ENCODE assay signal across 8 mouse cellular contexts in genomic region chr8:105758277-105759108, GRCm38 (mm10). TPM values are rescaled to one million over a fixed set of nuclear protein-coding genes. Genes with fewer than 3 reads are reported as not detected.
DNase-seq lines count a peak whose midpoint lies in the region; ATAC-seq lines count a peak whose summit lies in the region.

TSS of gene Gfod2 (minus strand) at chr8:105758664.

- peak; percentile 95 for DNase-seq in adipocyte (ENCODE audit: low spot score)
- DNase-seq in embryo, embryonic 10 days (ENCODE audit: low spot score): peak; percentile 98
- DNase-seq in gastrocnemius, postnatal 10 days: peak; percentile 98
- DNase-seq in left cerebral cortex, postnatal 10 days (ENCODE audit: extremely low spot score in 1 of 2, low spot score in 2 of 2): peak; percentile 97 to 98
- DNase-seq in right cerebral cortex, postnatal 25 days: peak; percentile 98
- DNase-seq in urinary bladder, postnatal 4 days (ENCODE audit: low spot score in 2 of 2): peak; percentile 97

- intact Hi-C loops in left cerebral cortex, postnatal 10 days (cut with DNase I): no loop called here

- ATAC-seq in inflammation-experienced regulatory T-cells, adult 6 months: peak; percentile 92
- ATAC-seq in megakaryocyte-erythroid progenitor cell, adult 5-6 weeks (replicated peaks; ENCODE audit: low FRiP score, low TSS enrichment, poor library complexity, severe bottlenecking): peak; percentile 98

RNA-seq across cellular contexts. Expression of gene Gfod2, which starts in this region (rescaled TPM):
- total RNA-seq in gastrocnemius, postnatal 10 days (2021): 1 to 10 TPM; 6.5 to 7.6 TPM
- 1 to 10 TPM; 1.7 to 5.9 (median 3.9) TPM for polyA plus RNA-seq in inflammation-experienced regulatory T-cells, adult 6 months (2017; shearing (Covaris generic))
- 10 to 100 TPM; 26.3 to 36.3 TPM for total RNA-seq in left cerebral cortex, postnatal 10 days (2021)
- 2.3 and 2.7 TPM in 2 replicates for total RNA-seq in megakaryocyte-erythroid progenitor cell, adult 5-6 weeks (2014; fragmentation: Nextera tagmentation)
- 3.1 and 9.8 TPM in 2 replicates for total RNA-seq in megakaryocyte-erythroid progenitor cell, adult 5-6 weeks (2017)

Comparison
In these comparisons a context has a peak if more than half of its experiments do, and no peak if none do; other contexts are left out.
1. Peak in every context shown above with its lines: DNase-seq and ATAC-seq.